Mouse (Mus musculus) stomach, postnatal 0 days (tissue): ENCODE measurements at regions not wholly inside any gene's neighbourhood (a gene's known extent, or its start where the extent isn't known, plus 50 kb on each side); places are given as distances from the start of the nearest gene placed in this dataset.

ENCODE experiments used
- CTCF ChIP-seq: IDR thresholded peaks from 2 replicates; pipeline ENCODE4 v1.5.1; 2016; ENCODE audit warnings: antibody characterized with exemption, low read depth, mild to moderate bottlenecking, moderate library complexity
- EP300 ChIP-seq: optimal IDR thresholded peaks from 2 replicates; pipeline ENCODE3; 2016; ENCODE audit warnings: antibody characterized with exemption

- TF ChIP-seq EP300, result no peak
- TF ChIP-seq CTCF, result no peak
Measured at GRCm38 (mm10) chr12:110385801-110386599, 60.9 kb upstream of the Ppp2r5c start.
